Mouse (Mus musculus): Measurements from ENCODE around the gene Arhgap4. TPM values are rescaled to one million over a fixed set of nuclear protein-coding genes. Genes with fewer than 3 reads are reported as not detected.

The Arhgap4 gene
- polyA plus RNA-seq, 1 experiment from 2014 or later, result 3.0 TPM

- peak overlapping the region; percentile 49 for H3K4me2 ChIP-seq (replicated peaks)
- H3K4me1 ChIP-seq, result no peaks in the 10 kb centered on the region
- peaks cover 17% of the 10 kb centered on the region for H3K27me3 ChIP-seq
- WGBS, result 9% methylated on average over 26 of the region's 26 CpGs
- H3K9me3 ChIP-seq, result no peaks in the 10 kb centered on the region
- H3K36me3 ChIP-seq, result 0 out of 2 replicates have a peak, but pooled peaks cover 3% of the 10 kb centered on the region
- no peak for ATAC-seq (ENCODE audit: low FRiP score, low read depth)
- no peak overlapping the region for H3K27ac ChIP-seq
- peak overlapping the region; percentile 10; the same call in 1 of the 2 replicates for H3K4me3 ChIP-seq
- H3K9ac ChIP-seq, result no peak overlapping the region
These were observed 10.5 kb downstream of the Arhgap4 start for GRCm38 (mm10) chrX:73911156-73911555.

- Histone ChIP-seq H3K9me3 (no peaks in the 10 kb centered on the region), H3K9ac (no peak overlapping the region), H3K4me1 (no peaks in the 10 kb centered on the region), H3K36me3 (no peaks in the 10 kb centered on the region), H3K27me3 (peaks cover 17% of the 10 kb centered on the region), H3K27ac (no peak overlapping the region), H3K4me2 (replicated peaks) (no peak overlapping the region), H3K4me3 (no peak overlapping the region)
- ATAC-seq (ENCODE audit: low FRiP score, low read depth), result no peak
These were observed 11.2 kb downstream of the Arhgap4 start for GRCm38 (mm10) chrX:73910451-73910850.

GRCm38 (mm10) chrX:73910049-73910448 is 11.6 kb downstream of the Arhgap4 start:
- Histone ChIP-seq H3K4me2 (replicated peaks) (no peak overlapping the region), H3K9ac (no peak overlapping the region), H3K36me3 (no peaks in the 10 kb centered on the region), H3K27me3 (peaks cover 17% of the 10 kb centered on the region), H3K27ac (no peak overlapping the region), H3K4me1 (no peaks in the 10 kb centered on the region), H3K9me3 (no peaks in the 10 kb centered on the region), H3K4me3 (no peak overlapping the region)
- WGBS, result 100% methylated on average over 1 of the region's 1 CpGs
- no peak for ATAC-seq (ENCODE audit: low FRiP score, low read depth)

GRCm38 (mm10) chrX:73897959-73898358 is 23.7 kb downstream of the Arhgap4 start:
- ATAC-seq (ENCODE audit: low FRiP score, low read depth), result no peak
- H3K4me2 ChIP-seq (replicated peaks), result no peak overlapping the region

GRCm38 (mm10) chrX:73895719-73896118 is 26.0 kb downstream of the Arhgap4 start, which contains the start of gene L1cam:
TSS of gene L1cam (minus strand) at chrX:73896105.
- H3K4me3 ChIP-seq, result no peak within 1 kb of the TSS
- no peaks in the 10 kb centered on the region for H3K4me1 ChIP-seq
- H3K9me3 ChIP-seq, result no peaks in the 10 kb centered on the region
- peaks cover 9% of the 10 kb centered on the region; the same call in 1 of the 2 replicates for H3K27me3 ChIP-seq
- H3K9ac ChIP-seq, result no peak within 1 kb of the TSS
- no peaks in the 10 kb centered on the region for H3K36me3 ChIP-seq
- no peak within 1 kb of the TSS for H3K4me2 ChIP-seq (replicated peaks)
- no peak within 1 kb of the TSS for H3K27ac ChIP-seq
- ATAC-seq (ENCODE audit: low FRiP score, low read depth), result no peak
- 15% methylated on average over 2 of the region's 2 CpGs for WGBS

More at GRCm38 (mm10) chrX:73897959-73898358, 23.7 kb downstream of the Arhgap4 start:
- 68% methylated on average over 3 of the region's 3 CpGs for WGBS
- H3K36me3 ChIP-seq, result no peaks in the 10 kb centered on the region
- no peak overlapping the region for H3K4me3 ChIP-seq
- no peaks in the 10 kb centered on the region for H3K27me3 ChIP-seq
- H3K9me3 ChIP-seq, result no peaks in the 10 kb centered on the region
- no peaks in the 10 kb centered on the region for H3K4me1 ChIP-seq
- no peak overlapping the region for H3K27ac ChIP-seq
- H3K9ac ChIP-seq, result no peak overlapping the region

- H3K36me3 ChIP-seq, result no peaks in the 10 kb centered on the region
- WGBS, result 91% methylated on average over 13 of the region's 14 CpGs
- no peak overlapping the region for H3K4me3 ChIP-seq
- peaks cover 9% of the 10 kb centered on the region; the same call in 1 of the 2 replicates for H3K27me3 ChIP-seq
- H3K4me1 ChIP-seq, result no peaks in the 10 kb centered on the region
- no peak overlapping the region for H3K4me2 ChIP-seq (replicated peaks)
- no peak overlapping the region for H3K9ac ChIP-seq
- no peak for ATAC-seq (ENCODE audit: low FRiP score, low read depth)
- H3K9me3 ChIP-seq, result no peaks in the 10 kb centered on the region
- H3K27ac ChIP-seq, result no peak overlapping the region
These were observed 28.8 kb downstream of the Arhgap4 start for GRCm38 (mm10) chrX:73892833-73893232.

- Histone ChIP-seq H3K27me3 (peaks cover 9% of the 10 kb centered on the region; the same call in 1 of the 2 replicates), H3K36me3 (no peaks in the 10 kb centered on the region), H3K27ac (no peak within 1 kb of the TSS), H3K4me1 (no peaks in the 10 kb centered on the region), H3K4me3 (no peak within 1 kb of the TSS), H3K9me3 (no peaks in the 10 kb centered on the region), H3K9ac (no peak within 1 kb of the TSS), H3K4me2 (replicated peaks) (no peak within 1 kb of the TSS)
- WGBS, result 66% methylated on average over 6 of the region's 6 CpGs
- no peak for ATAC-seq (ENCODE audit: low FRiP score, low read depth)
These were observed 30.0 kb downstream of the Arhgap4 start, which contains the start of gene Avpr2 for GRCm38 (mm10) chrX:73891551-73892152. TSS of gene Avpr2 (plus strand) at chrX:73892102.

- H3K4me2 ChIP-seq (replicated peaks), result peak overlapping the region; percentile 76
- no peak overlapping the region for H3K27ac ChIP-seq
- no peak for ATAC-seq (ENCODE audit: low FRiP score, low read depth)
- no peak overlapping the region for H3K9ac ChIP-seq
- H3K27me3 ChIP-seq, result peaks cover 25% of the 10 kb centered on the region
- H3K4me1 ChIP-seq, result 0 out of 2 replicates have a peak, but pooled peaks cover 5% of the 10 kb centered on the region
- H3K36me3 ChIP-seq, result no peaks in the 10 kb centered on the region
- H3K4me3 ChIP-seq, result no peak overlapping the region
- no peaks in the 10 kb centered on the region for H3K9me3 ChIP-seq
- 23% methylated on average over 6 of the region's 6 CpGs for WGBS
These were observed 40.2 kb downstream of the Arhgap4 start for GRCm38 (mm10) chrX:73881463-73881862.

- H3K4me1 ChIP-seq, result 0 out of 2 replicates have a peak, but pooled peaks cover 5% of the 10 kb centered on the region
These were observed 40.6 kb downstream of the Arhgap4 start for GRCm38 (mm10) chrX:73881036-73881427.

GRCm38 (mm10) chrX:73880194-73881035 is 41.3 kb downstream of the Arhgap4 start:
- H3K27me3 ChIP-seq, result peaks cover 25% of the 10 kb centered on the region
- 0 out of 2 replicates have a peak, but pooled peaks cover 5% of the 10 kb centered on the region for H3K4me1 ChIP-seq
- 18% methylated on average over 34 of the region's 48 CpGs for WGBS
- no peaks in the 10 kb centered on the region for H3K9me3 ChIP-seq
- no peak; the same call in 1 of the 2 replicates for ATAC-seq (ENCODE audit: low FRiP score, low read depth)
- peak overlapping the region; percentile 43 for H3K9ac ChIP-seq
- H3K4me2 ChIP-seq (replicated peaks), result peak overlapping the region; percentile 76
- peak overlapping the region; percentile 46 for H3K4me3 ChIP-seq
- H3K36me3 ChIP-seq, result no peaks in the 10 kb centered on the region
- H3K27ac ChIP-seq, result no peak overlapping the region

More at GRCm38 (mm10) chrX:73881036-73881427, 40.6 kb downstream of the Arhgap4 start:
- no peak for ATAC-seq (ENCODE audit: low FRiP score, low read depth)
- Histone ChIP-seq H3K27me3 (peaks cover 25% of the 10 kb centered on the region), H3K27ac (no peak overlapping the region), H3K36me3 (no peaks in the 10 kb centered on the region), H3K9ac (0 out of 2 replicates have a peak overlapping the region, but pooled peaks have one; percentile 43), H3K9me3 (no peaks in the 10 kb centered on the region), H3K4me2 (replicated peaks) (peak overlapping the region; percentile 76), H3K4me3 (peak overlapping the region; percentile 46)
- 20% methylated on average over 16 of the region's 16 CpGs for WGBS

GRCm38 (mm10) chrX:73877014-73877413 is 44.7 kb downstream of the Arhgap4 start:
- Histone ChIP-seq H3K36me3 (no peaks in the 10 kb centered on the region), H3K4me3 (no peak overlapping the region), H3K9me3 (no peaks in the 10 kb centered on the region), H3K4me2 (replicated peaks) (no peak overlapping the region), H3K4me1 (0 out of 2 replicates have a peak, but pooled peaks cover 5% of the 10 kb centered on the region), H3K27ac (no peak overlapping the region), H3K9ac (no peak overlapping the region), H3K27me3 (peaks cover 25% of the 10 kb centered on the region)
- 59% methylated on average over 1 of the region's 1 CpGs for WGBS
- no peak for ATAC-seq (ENCODE audit: low FRiP score, low read depth)

- no peaks in the 10 kb centered on the region for H3K9me3 ChIP-seq
- H3K27ac ChIP-seq, result no peak overlapping the region
- H3K4me2 ChIP-seq (replicated peaks), result no peak overlapping the region
- no peaks in the 10 kb centered on the region for H3K36me3 ChIP-seq
- no peak for ATAC-seq (ENCODE audit: low FRiP score, low read depth)
- WGBS, result 65% methylated on average over 2 of the region's 2 CpGs
- no peak overlapping the region for H3K9ac ChIP-seq
- H3K27me3 ChIP-seq, result peaks cover 24% of the 10 kb centered on the region
- H3K4me1 ChIP-seq, result no peaks in the 10 kb centered on the region
- H3K4me3 ChIP-seq, result no peak overlapping the region
These were observed 45.8 kb downstream of the Arhgap4 start for GRCm38 (mm10) chrX:73875881-73876280.
